Mouse (Mus musculus) T-cell, adult 2 months (primary cell): ENCODE results near the gene Mrpl10.

Experiments
- DNase-seq: peaks from one replicate; pipeline ENCODE4 v3.0.0; 2022; ENCODE audit warnings: low spot score

The Mrpl10 gene

GRCm38 (mm10) chr11:97041022-97041899 lies at the start of gene Mrpl10, which contains the start of gene Lrrc46:
Gene Mrpl10 (plus strand): TSS chr11:97041560.
Gene Lrrc46 (minus strand): TSS chr11:97041407.
- peak; percentile 86 for DNase-seq

GRCm38 (mm10) chr11:96992722-96993311 lies 48.5 kb upstream of the Mrpl10 start:
- peak; percentile 67 for DNase-seq

- no peak for DNase-seq
Measured at GRCm38 (mm10) chr11:96995031-96995430, 46.3 kb upstream of the Mrpl10 start.

GRCm38 (mm10) chr11:96995836-96996772 lies 45.3 kb upstream of the Mrpl10 start:
- DNase-seq: peak; percentile 89

GRCm38 (mm10) chr11:96996773-96997379 lies 44.5 kb upstream of the Mrpl10 start:
- no peak for DNase-seq

GRCm38 (mm10) chr11:96997380-96997956 lies 43.9 kb upstream of the Mrpl10 start:
- DNase-seq: no peak

- DNase-seq: no peak
Measured at GRCm38 (mm10) chr11:97003170-97003569, 38.2 kb upstream of the Mrpl10 start.

GRCm38 (mm10) chr11:97007093-97007794 lies 34.1 kb upstream of the Mrpl10 start:
- peak; percentile 42 for DNase-seq

- DNase-seq: no peak
Measured at GRCm38 (mm10) chr11:97009198-97009790, 32.1 kb upstream of the Mrpl10 start.

- DNase-seq: no peak
Measured at GRCm38 (mm10) chr11:97013121-97013670, 28.2 kb upstream of the Mrpl10 start, which contains the start of gene Sp6. Gene Sp6 (plus strand): TSS chr11:97013394.

- peak; percentile 16 for DNase-seq
Measured at GRCm38 (mm10) chr11:97017696-97018582, 23.4 kb upstream of the Mrpl10 start.

- peak; percentile 39 for DNase-seq
Measured at GRCm38 (mm10) chr11:97018583-97019344, 22.6 kb upstream of the Mrpl10 start.

- DNase-seq: no peak
Measured at GRCm38 (mm10) chr11:97019345-97019708, 22.0 kb upstream of the Mrpl10 start.

GRCm38 (mm10) chr11:97021121-97021765 lies 20.1 kb upstream of the Mrpl10 start:
- DNase-seq: no peak

GRCm38 (mm10) chr11:97021873-97022484 lies 19.4 kb upstream of the Mrpl10 start:
- DNase-seq: peak; percentile 86

GRCm38 (mm10) chr11:97024977-97025376 lies 16.4 kb upstream of the Mrpl10 start:
- DNase-seq: no peak

- DNase-seq: peak; percentile 91
Measured at GRCm38 (mm10) chr11:97025721-97026344, 15.5 kb upstream of the Mrpl10 start.
